Mouse (Mus musculus) kidney, embryonic 16.5 days (tissue): ENCODE measurements at regions not wholly inside any gene's neighbourhood (a gene's known extent, or its start where the extent isn't known, plus 50 kb on each side); places are given as distances from the start of the nearest gene placed in this dataset.

Experiments used
- ATAC-seq: fragments of 200-750 bp; cut with Nextera tagmentation; 2 replicates; pipeline ENCODE4 v1.8.0; 2017; ENCODE audit warnings: moderate TSS enrichment; ENCODE audit not compliant: low FRiP score, low TSS enrichment
- H3K27ac ChIP-seq: fragments of 300-500 bp; sonication (generic); 2 replicates; pipeline ENCODE4 v1.5.1; 2014; ENCODE audit warnings: low read length
- H3K27me3 ChIP-seq: fragments of 300-500 bp; sonication (generic); 2 replicates; pipeline ENCODE4 v1.6.1; 2014; ENCODE audit warnings: low read length, control low read depth, mixed read lengths; ENCODE audit not compliant: insufficient read depth
- H3K36me3 ChIP-seq: fragments of 300-500 bp; sonication (generic); 2 replicates; pipeline ENCODE4 v1.6.1; 2014; ENCODE audit warnings: low read length, control low read depth, mixed read lengths; ENCODE audit not compliant: insufficient read depth
- H3K4me1 ChIP-seq: fragments of 300-500 bp; sonication (generic); 2 replicates; pipeline ENCODE4 v1.6.1; 2014; ENCODE audit warnings: low read length, control low read depth, mixed read lengths; ENCODE audit not compliant: insufficient read depth
- H3K4me2 ChIP-seq: fragments of 300-500 bp; sonication (generic); replicated peaks from 2 replicates; pipeline ENCODE4 v1.6.1; 2014; ENCODE audit warnings: low read depth, low read length
- H3K4me3 ChIP-seq: fragments of 300-500 bp; sonication (generic); 2 replicates; pipeline ENCODE4 v1.5.1; 2014; ENCODE audit warnings: mild to moderate bottlenecking, low read length
- H3K9ac ChIP-seq: fragments of 300-500 bp; sonication (generic); replicated peaks from 2 replicates; pipeline ENCODE4 v1.6.1; 2014; ENCODE audit warnings: low read length
- H3K9me3 ChIP-seq: fragments of 300-500 bp; sonication (generic); 2 replicates; pipeline ENCODE4 v1.6.1; 2016; ENCODE audit warnings: low read length, control low read depth
- WGBS: fragments of 180-500 bp; shearing (Covaris S2); extraction: QIAGEN DNeasy Blood & Tissue Kit; methylation state at CpG from one replicate; pipeline ENCODE4 v1.1.7; 2014; 5-methylcytosine and 5-hydroxymethylcytosine counted together

GRCm38 (mm10) chr12:39851610-39852009, 186.2 kb downstream of the Arl4a start:
- WGBS, result 87% methylated on average over 6 of the region's 6 CpGs
- H3K27me3 ChIP-seq, result no peaks in the 10 kb centered on the region
- H3K36me3 ChIP-seq, result no peaks in the 10 kb centered on the region
- H3K4me1 ChIP-seq, result no peaks in the 10 kb centered on the region
- ATAC-seq, result no peak
- H3K4me2 ChIP-seq, result no peak overlapping the region
- H3K4me3 ChIP-seq, result no peak overlapping the region
- H3K9ac ChIP-seq, result no peak overlapping the region
- H3K9me3 ChIP-seq, result no peaks in the 10 kb centered on the region
- no peak overlapping the region for H3K27ac ChIP-seq

GRCm38 (mm10) chr12:39849346-39850058, 188.3 kb downstream of the Arl4a start:
- 76% methylated on average over 3 of the region's 3 CpGs for WGBS

GRCm38 (mm10) chr12:39840615-39841014, 197.2 kb downstream of the Arl4a start:
- ATAC-seq, result no peak
- WGBS, result 92% methylated on average over 2 of the region's 2 CpGs
- no peak overlapping the region for H3K9ac ChIP-seq
- no peak overlapping the region for H3K4me2 ChIP-seq
- no peak overlapping the region for H3K27ac ChIP-seq
- H3K4me1 ChIP-seq, result no peaks in the 10 kb centered on the region
- no peaks in the 10 kb centered on the region for H3K36me3 ChIP-seq
- H3K4me3 ChIP-seq, result no peak overlapping the region
- H3K27me3 ChIP-seq, result no peaks in the 10 kb centered on the region
- no peaks in the 10 kb centered on the region for H3K9me3 ChIP-seq

More at GRCm38 (mm10) chr12:39849346-39850058, 188.3 kb downstream of the Arl4a start:
- no peak overlapping the region for H3K9ac ChIP-seq
- no peak for ATAC-seq
- H3K4me3 ChIP-seq, result no peak overlapping the region
- H3K4me1 ChIP-seq, result no peaks in the 10 kb centered on the region
- no peaks in the 10 kb centered on the region for H3K9me3 ChIP-seq
- no peak overlapping the region for H3K4me2 ChIP-seq
- no peak overlapping the region for H3K27ac ChIP-seq
- H3K27me3 ChIP-seq, result no peaks in the 10 kb centered on the region
- no peaks in the 10 kb centered on the region for H3K36me3 ChIP-seq

GRCm38 (mm10) chr12:39840179-39840578, 197.6 kb downstream of the Arl4a start:
- Histone ChIP-seq H3K4me2 (no peak overlapping the region), H3K9me3 (no peaks in the 10 kb centered on the region), H3K27ac (no peak overlapping the region), H3K36me3 (no peaks in the 10 kb centered on the region), H3K9ac (no peak overlapping the region), H3K27me3 (no peaks in the 10 kb centered on the region), H3K4me1 (no peaks in the 10 kb centered on the region), H3K4me3 (no peak overlapping the region)
- no peak for ATAC-seq
- WGBS, result 66% methylated on average over 1 of the region's 1 CpGs

- 83% methylated on average over 7 of the region's 7 CpGs for WGBS
- no peak for ATAC-seq
- no peak overlapping the region for H3K9ac ChIP-seq
- no peaks in the 10 kb centered on the region for H3K9me3 ChIP-seq
- no peaks in the 10 kb centered on the region for H3K27me3 ChIP-seq
- H3K36me3 ChIP-seq, result no peaks in the 10 kb centered on the region
- H3K4me1 ChIP-seq, result no peaks in the 10 kb centered on the region
- no peak overlapping the region for H3K27ac ChIP-seq
- no peak overlapping the region for H3K4me2 ChIP-seq
- no peak overlapping the region for H3K4me3 ChIP-seq
Measured at GRCm38 (mm10) chr12:39831079-39831478, 206.7 kb downstream of the Arl4a start.

- no peak for ATAC-seq
- Histone ChIP-seq H3K36me3 (no peaks in the 10 kb centered on the region), H3K27me3 (no peaks in the 10 kb centered on the region), H3K4me3 (no peak overlapping the region), H3K9me3 (no peaks in the 10 kb centered on the region), H3K27ac (no peak overlapping the region), H3K9ac (no peak overlapping the region), H3K4me2 (no peak overlapping the region), H3K4me1 (no peaks in the 10 kb centered on the region)
- WGBS, result 78% methylated on average over 4 of the region's 4 CpGs
Measured at GRCm38 (mm10) chr12:39830530-39830929, 207.3 kb downstream of the Arl4a start.

GRCm38 (mm10) chr12:39822671-39823070, 215.2 kb downstream of the Arl4a start:
- ATAC-seq, result no peak
- H3K4me1 ChIP-seq, result no peaks in the 10 kb centered on the region
- no peak overlapping the region for H3K4me3 ChIP-seq
- whole genome bisulfite sequencing, result 73% methylated on average over 3 of the region's 3 CpGs
- no peak overlapping the region for H3K4me2 ChIP-seq
- no peaks in the 10 kb centered on the region for H3K36me3 ChIP-seq
- H3K9me3 ChIP-seq, result no peaks in the 10 kb centered on the region
- no peak overlapping the region for H3K9ac ChIP-seq
- H3K27ac ChIP-seq, result no peak overlapping the region
- H3K27me3 ChIP-seq, result no peaks in the 10 kb centered on the region

GRCm38 (mm10) chr12:39801536-39801935, 236.3 kb downstream of the Arl4a start:
- Histone ChIP-seq H3K4me1 (no peaks in the 10 kb centered on the region), H3K9ac (no peak overlapping the region), H3K9me3 (no peaks in the 10 kb centered on the region), H3K27me3 (no peaks in the 10 kb centered on the region), H3K4me2 (no peak overlapping the region), H3K4me3 (no peak overlapping the region), H3K36me3 (no peaks in the 10 kb centered on the region), H3K27ac (no peak overlapping the region)
- WGBS, result 49% methylated on average over 4 of the region's 4 CpGs
- no peak for ATAC-seq

- Histone ChIP-seq H3K27me3 (no peaks in the 10 kb centered on the region), H3K4me1 (no peaks in the 10 kb centered on the region), H3K36me3 (no peaks in the 10 kb centered on the region), H3K4me2 (no peak overlapping the region), H3K27ac (no peak overlapping the region), H3K9me3 (no peaks in the 10 kb centered on the region), H3K4me3 (no peak overlapping the region), H3K9ac (no peak overlapping the region)
- 94% methylated on average over 2 of the region's 2 CpGs for whole genome bisulfite sequencing
- no peak for ATAC-seq
Measured at GRCm38 (mm10) chr12:39797843-39798242, 240.0 kb downstream of the Arl4a start.

GRCm38 (mm10) chr12:39796939-39797338, 240.9 kb downstream of the Arl4a start:
- H3K27ac ChIP-seq, result no peak overlapping the region
- H3K9me3 ChIP-seq, result no peaks in the 10 kb centered on the region
- H3K36me3 ChIP-seq, result no peaks in the 10 kb centered on the region
- no peaks in the 10 kb centered on the region for H3K4me1 ChIP-seq
- no peak overlapping the region for H3K4me2 ChIP-seq
- no peak overlapping the region for H3K9ac ChIP-seq
- H3K27me3 ChIP-seq, result no peaks in the 10 kb centered on the region
- H3K4me3 ChIP-seq, result no peak overlapping the region
- ATAC-seq, result no peak
- WGBS, result 84% methylated on average over 3 of the region's 3 CpGs
